Mouse (Mus musculus) midbrain, embryonic 11.5 days (tissue): Measurements from ENCODE around the gene Trit1. TPM values are rescaled to one million over a fixed set of nuclear protein-coding genes. Genes with fewer than 3 reads are reported as not detected.

Source experiments
- ATAC-seq: fragments of 200-750 bp; cut with Nextera tagmentation; 2 replicates; pipeline ENCODE4 v1.8.0; 2017; ENCODE audit warnings: moderate TSS enrichment, moderate library complexity; ENCODE audit not compliant: low FRiP score
- DNase-seq: peaks from one replicate; pipeline ENCODE4 v3.0.0; 2015; ENCODE audit warnings: low spot score; ENCODE audit errors: missing footprints
- H3K27ac ChIP-seq: fragments of 300-500 bp; sonication (generic); 2 replicates; pipeline ENCODE4 v1.5.1; 2014; ENCODE audit warnings: low read depth, low read length
- H3K27me3 ChIP-seq: fragments of 300-500 bp; sonication (generic); 2 replicates; pipeline ENCODE4 v1.6.1; 2014; ENCODE audit warnings: mild to moderate bottlenecking, low read length, moderate library complexity, mixed read lengths; ENCODE audit not compliant: control insufficient read depth, insufficient read depth
- H3K36me3 ChIP-seq: fragments of 300-500 bp; sonication (generic); 2 replicates; pipeline ENCODE4 v1.6.1; 2014; ENCODE audit warnings: mild to moderate bottlenecking, low read length, moderate library complexity, mixed read lengths; ENCODE audit not compliant: control insufficient read depth, insufficient read depth
- H3K4me1 ChIP-seq: fragments of 300-500 bp; sonication (generic); 2 replicates; pipeline ENCODE4 v1.6.1; 2014; ENCODE audit warnings: low read length; ENCODE audit not compliant: control insufficient read depth, insufficient read depth
- H3K4me2 ChIP-seq: fragments of 300-500 bp; sonication (generic); 2 replicates; pipeline ENCODE4 v1.6.1; 2014; ENCODE audit warnings: mild to moderate bottlenecking, moderate library complexity
- H3K4me3 ChIP-seq: fragments of 300-500 bp; sonication (generic); 2 replicates; pipeline ENCODE4 v1.5.1; 2014; ENCODE audit warnings: low read depth, low read length
- H3K9ac ChIP-seq: fragments of 300-500 bp; sonication (generic); 2 replicates; pipeline ENCODE4 v1.6.1; 2014; ENCODE audit warnings: low read length
- H3K9me3 ChIP-seq: fragments of 300-500 bp; sonication (generic); 2 replicates; pipeline ENCODE4 v1.6.1; 2016; ENCODE audit warnings: low read length; ENCODE audit not compliant: control insufficient read depth
- WGBS: fragments of 180-500 bp; shearing (Covaris S2); extraction: QIAGEN DNeasy Blood & Tissue Kit; methylation state at CpG from one replicate; pipeline ENCODE4 v1.1.7; 2014; 5-methylcytosine and 5-hydroxymethylcytosine counted together
- polyA plus RNA-seq: library from polyadenylated mRNA; unstranded; fragments of >200 nt; fragmentation: Nextera tagmentation; extraction: Ambion mirVana; gene quantifications from 2 replicates; pipeline ENCODE4 v1.2.1, GENCODE M21; 2014

Gene Trit1
- polyA plus RNA-seq, 1 experiment from 2014 or later = 29.0 TPM

- 97% methylated on average over 13 of the region's 13 CpGs for WGBS
- Histone ChIP-seq H3K36me3 (peaks cover 7% of the 10 kb centered on the region), H3K4me2 (no peak overlapping the region), H3K9me3 (no peaks in the 10 kb centered on the region), H3K4me3 (no peak overlapping the region), H3K9ac (no peak overlapping the region), H3K27me3 (no peaks in the 10 kb centered on the region), H3K27ac (no peak overlapping the region), H3K4me1 (no peaks in the 10 kb centered on the region; the same call in 1 of the 2 replicates)
- no peak for ATAC-seq
- DNase-seq = no peak
These were observed 9.8 kb downstream of the Trit1 start for GRCm38 (mm10) chr4:123026161-123026560.

- WGBS = 81% methylated on average over 4 of the region's 4 CpGs
- H3K4me3 ChIP-seq = no peak overlapping the region
- no peak for ATAC-seq
- H3K27me3 ChIP-seq = no peaks in the 10 kb centered on the region
- no peak for DNase-seq
- no peak overlapping the region for H3K9ac ChIP-seq
- no peak overlapping the region for H3K4me2 ChIP-seq
- H3K27ac ChIP-seq = no peak overlapping the region
- H3K36me3 ChIP-seq = peaks cover 7% of the 10 kb centered on the region
- no peaks in the 10 kb centered on the region; the same call in 1 of the 2 replicates for H3K4me1 ChIP-seq
- H3K9me3 ChIP-seq = no peaks in the 10 kb centered on the region
These were observed 10.2 kb downstream of the Trit1 start for GRCm38 (mm10) chr4:123026597-123026996.

GRCm38 (mm10) chr4:123034841-123035240 lies 18.4 kb downstream of the Trit1 start:
- no peaks in the 10 kb centered on the region for H3K9me3 ChIP-seq
- 94% methylated on average over 2 of the region's 2 CpGs for WGBS
- no peak overlapping the region for H3K27ac ChIP-seq
- no peaks in the 10 kb centered on the region for H3K27me3 ChIP-seq
- no peak for DNase-seq
- H3K4me1 ChIP-seq = no peaks in the 10 kb centered on the region
- H3K4me3 ChIP-seq = no peak overlapping the region
- H3K36me3 ChIP-seq = peaks cover 8% of the 10 kb centered on the region; the same call in 1 of the 2 replicates
- no peak overlapping the region for H3K4me2 ChIP-seq
- H3K9ac ChIP-seq = no peak overlapping the region
- ATAC-seq = no peak

- WGBS = 98% methylated on average over 2 of the region's 2 CpGs
- Histone ChIP-seq H3K4me1 (no peaks in the 10 kb centered on the region), H3K27ac (no peak overlapping the region), H3K36me3 (peaks cover 11% of the 10 kb centered on the region; the same call in 1 of the 2 replicates), H3K9ac (no peak overlapping the region), H3K4me2 (no peak overlapping the region), H3K4me3 (no peak overlapping the region), H3K9me3 (no peaks in the 10 kb centered on the region), H3K27me3 (no peaks in the 10 kb centered on the region)
- no peak for ATAC-seq
- no peak for DNase-seq
These were observed 19.2 kb downstream of the Trit1 start for GRCm38 (mm10) chr4:123035636-123036035.

- H3K27me3 ChIP-seq = no peaks in the 10 kb centered on the region
- ATAC-seq (no peak), DNase-seq (no peak)
- peaks cover 11% of the 10 kb centered on the region; the same call in 1 of the 2 replicates for H3K36me3 ChIP-seq
- no peak overlapping the region for H3K9ac ChIP-seq
- no peak overlapping the region for H3K27ac ChIP-seq
- H3K9me3 ChIP-seq = no peaks in the 10 kb centered on the region
- no peak overlapping the region for H3K4me3 ChIP-seq
- H3K4me2 ChIP-seq = no peak overlapping the region
- H3K4me1 ChIP-seq = no peaks in the 10 kb centered on the region
- WGBS = 80% methylated on average over 3 of the region's 3 CpGs
These were observed 20.3 kb downstream of the Trit1 start for GRCm38 (mm10) chr4:123036710-123037109.

GRCm38 (mm10) chr4:123041131-123041530 lies 24.7 kb downstream of the Trit1 start:
- peaks cover 9% of the 10 kb centered on the region; the same call in 1 of the 2 replicates for H3K36me3 ChIP-seq

GRCm38 (mm10) chr4:123043858-123044257 lies 27.5 kb downstream of the Trit1 start:
- peaks cover 15% of the 10 kb centered on the region for H3K36me3 ChIP-seq
- no peak overlapping the region for H3K9ac ChIP-seq
- H3K4me1 ChIP-seq = no peaks in the 10 kb centered on the region
- no peak overlapping the region for H3K4me3 ChIP-seq
- no peaks in the 10 kb centered on the region for H3K27me3 ChIP-seq
- H3K4me2 ChIP-seq = no peak overlapping the region
- ATAC-seq = no peak
- H3K27ac ChIP-seq = no peak overlapping the region
- DNase-seq = no peak
- WGBS = 83% methylated on average over 1 of the region's 1 CpGs
- no peaks in the 10 kb centered on the region for H3K9me3 ChIP-seq

More at GRCm38 (mm10) chr4:123041131-123041530, 24.7 kb downstream of the Trit1 start:
- H3K27ac ChIP-seq = no peak overlapping the region
- no peak overlapping the region for H3K9ac ChIP-seq
- no peaks in the 10 kb centered on the region for H3K9me3 ChIP-seq
- ATAC-seq = no peak
- DNase-seq = no peak
- WGBS = 96% methylated on average over 6 of the region's 6 CpGs
- no peak overlapping the region for H3K4me2 ChIP-seq
- H3K27me3 ChIP-seq = no peaks in the 10 kb centered on the region
- H3K4me3 ChIP-seq = no peak overlapping the region
- no peaks in the 10 kb centered on the region for H3K4me1 ChIP-seq

GRCm38 (mm10) chr4:123044842-123045241 lies 28.4 kb downstream of the Trit1 start:
- Histone ChIP-seq H3K9me3 (no peaks in the 10 kb centered on the region), H3K27ac (no peak overlapping the region), H3K36me3 (peaks cover 15% of the 10 kb centered on the region), H3K4me2 (no peak overlapping the region), H3K4me1 (no peaks in the 10 kb centered on the region), H3K27me3 (no peaks in the 10 kb centered on the region), H3K9ac (no peak overlapping the region), H3K4me3 (no peak overlapping the region)
- WGBS = 93% methylated on average over 4 of the region's 4 CpGs
- ATAC-seq (no peak), DNase-seq (no peak)

GRCm38 (mm10) chr4:123046300-123046699 lies 29.9 kb downstream of the Trit1 start:
- ATAC-seq = no peak

More at GRCm38 (mm10) chr4:123046300-123046699, 29.9 kb downstream of the Trit1 start:
- 87% methylated on average over 3 of the region's 3 CpGs for WGBS
- DNase-seq = no peak
- Histone ChIP-seq H3K9ac (no peak overlapping the region), H3K4me2 (no peak overlapping the region), H3K4me1 (no peaks in the 10 kb centered on the region), H3K4me3 (no peak overlapping the region), H3K27ac (no peak overlapping the region), H3K9me3 (no peaks in the 10 kb centered on the region), H3K36me3 (peaks cover 14% of the 10 kb centered on the region), H3K27me3 (no peaks in the 10 kb centered on the region)
